Mouse (Mus musculus) heart, postnatal 0 days (tissue): ENCODE results near the gene Dnajc16. TPM values are rescaled to one million over a fixed set of nuclear protein-coding genes. Genes with fewer than 3 reads are reported as not detected.

Source experiments
- ATAC-seq: fragments of 200-750 bp; cut with Nextera tagmentation; 2 replicates; pipeline ENCODE4 v1.8.0; 2017; ENCODE audit warnings: low read depth, moderate number of reproducible peaks, moderate library complexity; ENCODE audit not compliant: insufficient read depth
- DNase-seq: peaks from one replicate; pipeline ENCODE4 v3.0.0-alpha.2; 2016; ENCODE audit warnings: low spot score
- H3K27ac ChIP-seq: fragments of 300-500 bp; sonication (generic); 2 replicates; pipeline ENCODE4 v1.5.1; 2014; ENCODE audit warnings: low read depth, mild to moderate bottlenecking
- H3K27me3 ChIP-seq: fragments of 300-500 bp; sonication (generic); 2 replicates; pipeline ENCODE4 v1.6.1; 2014; ENCODE audit warnings: low read length, mixed read lengths; ENCODE audit not compliant: control insufficient read depth, insufficient read depth
- H3K36me3 ChIP-seq: fragments of 300-500 bp; sonication (generic); replicated peaks from 2 replicates; pipeline ENCODE4 v1.6.1; 2014; ENCODE audit warnings: low read length, mixed read lengths; ENCODE audit not compliant: control insufficient read depth, insufficient read depth
- H3K4me1 ChIP-seq: fragments of 300-500 bp; sonication (generic); 2 replicates; pipeline ENCODE4 v1.6.1; 2014; ENCODE audit warnings: antibody characterized with exemption; ENCODE audit not compliant: control insufficient read depth, insufficient read depth
- H3K4me2 ChIP-seq: fragments of 300-500 bp; sonication (generic); 2 replicates; pipeline ENCODE4 v1.6.1; 2014; ENCODE audit warnings: low read depth, mild to moderate bottlenecking, low read length, moderate library complexity
- H3K4me3 ChIP-seq: fragments of 300-500 bp; sonication (generic); 2 replicates; pipeline ENCODE4 v1.5.1; 2014; ENCODE audit warnings: low read depth, low read length
- H3K9ac ChIP-seq: fragments of 300-500 bp; sonication (generic); replicated peaks from 2 replicates; pipeline ENCODE4 v1.6.1; 2014; ENCODE audit warnings: low read depth, low read length, mixed read lengths
- H3K9me3 ChIP-seq: fragments of 300-500 bp; sonication (generic); replicated peaks from 2 replicates; pipeline ENCODE4 v1.6.1; 2016; ENCODE audit warnings: low read length; ENCODE audit not compliant: control insufficient read depth
- CTCF ChIP-seq: IDR thresholded peaks from 2 replicates; pipeline ENCODE4 v1.5.1; 2016; ENCODE audit warnings: antibody characterized with exemption, control low read depth, low read depth
- EP300 ChIP-seq: IDR thresholded peaks from 2 replicates; pipeline ENCODE4 v1.6.1; 2016; ENCODE audit warnings: antibody characterized with exemption, low read depth
- WGBS: fragments of 180-500 bp; shearing (Covaris S2); extraction: QIAGEN DNeasy Blood & Tissue Kit; methylation state at CpG from one replicate; pipeline ENCODE4 v1.1.7; 2014; 5-methylcytosine and 5-hydroxymethylcytosine counted together
- polyA plus RNA-seq: library from polyadenylated mRNA; unstranded; fragments of >200 nt; fragmentation: Nextera tagmentation; extraction: Ambion mirVana; gene quantifications from 2 replicates; pipeline ENCODE4 v1.2.1, GENCODE M21; 2015
- total RNA-seq: library from RNA; depleted of rRNA; stranded (reverse); fragments of >200 nt; gene quantifications from 2 replicates; pipeline ENCODE4 v1.2.3, GENCODE M21; 2014; ENCODE audit warnings: low replicate concordance

The Dnajc16 gene
- total and polyA plus RNA-seq, 2 experiments from 2014 or later = 4.5 to 12.3 TPM

- H3K9me3 ChIP-seq = no peaks in the 10 kb centered on the region
- no peak for ATAC-seq
- H3K9ac ChIP-seq = no peak overlapping the region
- TF ChIP-seq EP300 = no peak
- TF ChIP-seq CTCF = no peak
- peaks cover 19% of the 10 kb centered on the region for H3K36me3 ChIP-seq
- H3K4me1 ChIP-seq = no peaks in the 10 kb centered on the region
- no peak overlapping the region for H3K4me3 ChIP-seq
- no peak for DNase-seq
- whole genome bisulfite sequencing = 87% methylated on average over 13 of the region's 13 CpGs
- H3K4me2 ChIP-seq = no peak overlapping the region
- no peaks in the 10 kb centered on the region for H3K27me3 ChIP-seq
- no peak overlapping the region for H3K27ac ChIP-seq
Measured at GRCm38 (mm10) chr4:141818861-141819260, 28.1 kb upstream of the Dnajc16 start.

GRCm38 (mm10) chr4:141817706-141818105 is 27.0 kb upstream of the Dnajc16 start:
- Histone ChIP-seq H3K4me2 (no peak overlapping the region), H3K4me3 (no peak overlapping the region), H3K9ac (no peak overlapping the region), H3K4me1 (no peaks in the 10 kb centered on the region), H3K27ac (no peak overlapping the region), H3K27me3 (no peaks in the 10 kb centered on the region), H3K9me3 (no peaks in the 10 kb centered on the region), H3K36me3 (peaks cover 30% of the 10 kb centered on the region)
- no peak for DNase-seq
- WGBS = 81% methylated on average over 10 of the region's 10 CpGs
- no peak for ATAC-seq
- TF ChIP-seq EP300 = no peak
- TF ChIP-seq CTCF = no peak

GRCm38 (mm10) chr4:141816776-141817655 is 26.3 kb upstream of the Dnajc16 start:
- ATAC-seq (no peak), DNase-seq (no peak)
- Histone ChIP-seq H3K36me3 (peaks cover 36% of the 10 kb centered on the region), H3K27ac (no peak overlapping the region), H3K9ac (no peak overlapping the region), H3K4me3 (no peak overlapping the region), H3K27me3 (no peaks in the 10 kb centered on the region), H3K9me3 (no peaks in the 10 kb centered on the region), H3K4me1 (no peaks in the 10 kb centered on the region), H3K4me2 (no peak overlapping the region)
- WGBS = 73% methylated on average over 14 of the region's 14 CpGs
- TF ChIP-seq CTCF (no peak), EP300 (no peak)

- H3K9me3 ChIP-seq = no peaks in the 10 kb centered on the region
- ATAC-seq = no peak
- TF ChIP-seq CTCF = no peak
- no peak for TF ChIP-seq EP300
- no peaks in the 10 kb centered on the region for H3K27me3 ChIP-seq
- H3K4me1 ChIP-seq = no peaks in the 10 kb centered on the region
- no peak overlapping the region for H3K4me2 ChIP-seq
- no peak overlapping the region for H3K27ac ChIP-seq
- H3K9ac ChIP-seq = no peak overlapping the region
- no peak for DNase-seq
- 85% methylated on average over 7 of the region's 7 CpGs for WGBS
- H3K4me3 ChIP-seq = no peak overlapping the region
- H3K36me3 ChIP-seq = peaks cover 44% of the 10 kb centered on the region
Measured at GRCm38 (mm10) chr4:141816267-141816666, 25.5 kb upstream of the Dnajc16 start.

GRCm38 (mm10) chr4:141811375-141811774 is 20.6 kb upstream of the Dnajc16 start:
- Histone ChIP-seq H3K27ac (no peak overlapping the region), H3K4me2 (no peak overlapping the region), H3K4me3 (no peak overlapping the region), H3K4me1 (no peaks in the 10 kb centered on the region), H3K36me3 (peaks cover 92% of the 10 kb centered on the region), H3K27me3 (no peaks in the 10 kb centered on the region), H3K9me3 (no peaks in the 10 kb centered on the region), H3K9ac (no peak overlapping the region)
- TF ChIP-seq EP300 (no peak), CTCF (no peak)
- 96% methylated on average over 7 of the region's 7 CpGs for WGBS
- DNase-seq (no peak), ATAC-seq (no peak)

GRCm38 (mm10) chr4:141810975-141811374 is 20.2 kb upstream of the Dnajc16 start:
- H3K4me1 ChIP-seq = no peaks in the 10 kb centered on the region
- ATAC-seq (no peak), DNase-seq (no peak)
- no peaks in the 10 kb centered on the region for H3K27me3 ChIP-seq
- 93% methylated on average over 2 of the region's 2 CpGs for WGBS
- no peaks in the 10 kb centered on the region for H3K9me3 ChIP-seq
- H3K9ac ChIP-seq = no peak overlapping the region
- peaks cover 96% of the 10 kb centered on the region for H3K36me3 ChIP-seq
- no peak for TF ChIP-seq CTCF
- no peak for TF ChIP-seq EP300
- H3K4me2 ChIP-seq = no peak overlapping the region
- no peak overlapping the region for H3K4me3 ChIP-seq
- H3K27ac ChIP-seq = no peak overlapping the region
